In the genomic region with DNA sequence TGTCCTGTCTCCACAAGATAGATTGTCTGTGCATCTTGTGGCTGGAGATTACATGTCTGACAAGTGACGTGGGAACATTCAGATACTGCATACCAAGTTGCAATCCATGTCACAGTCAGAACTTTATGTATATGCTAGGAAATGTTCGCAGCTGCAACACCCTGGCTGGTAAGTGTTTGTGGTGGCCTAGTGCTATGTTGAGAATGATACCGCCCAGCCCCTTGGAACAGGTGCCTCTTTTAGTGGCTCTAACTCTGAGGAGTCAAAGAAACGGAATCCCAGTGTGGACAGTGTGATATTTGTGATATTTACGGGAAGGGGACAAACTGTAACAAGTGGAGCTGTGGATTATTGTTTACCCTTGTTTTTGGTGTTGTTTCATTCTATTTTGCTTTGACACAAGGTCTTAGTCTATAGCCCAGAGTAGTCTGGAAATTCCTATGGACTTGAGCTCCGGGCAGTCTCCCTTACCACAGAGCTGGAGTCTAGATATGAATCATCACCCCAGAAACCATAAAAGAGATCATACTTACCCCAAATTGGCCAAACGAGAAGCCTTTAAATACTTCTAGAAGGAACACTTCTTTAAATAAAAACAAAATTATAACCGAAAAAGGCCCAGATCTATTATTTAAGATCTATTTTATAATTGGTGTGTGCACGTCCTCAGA, we compare ENCODE assay signal across 1 mouse cellular context.
TF ChIP-seq lines count a peak whose summit lies in the region.

No protein-coding gene starts in this region.

TF ChIP-seq in CH12.LX, 34 proteins besides CTCF, POLR2A, EP300 and RAD21 (continued from another document):
- TF ChIP-seq IRF4 (IDR thresholded peaks at IDR 0.05; ENCODE audit: low read depth, low read length) (peak; percentile 78), ELF1 (IDR thresholded peaks at IDR 0.05; ENCODE audit: low read depth, low read length) (no peak), ETS1 (conservative IDR thresholded peaks at IDR 0.05; ENCODE audit: low read depth, low read length) (no peak), MYC (IDR thresholded peaks at IDR 0.05; ENCODE audit: low read depth, low read length) (no peak)
